Mouse (Mus musculus) stomach, embryonic 15.5 days (tissue): ENCODE data around the gene Ctnna3. TPM values are rescaled to one million over a fixed set of nuclear protein-coding genes. Genes with fewer than 3 reads are reported as not detected.

ENCODE experiments used
- ATAC-seq: fragments of 200-750 bp; cut with Nextera tagmentation; 2 replicates; pipeline ENCODE4 v1.8.0; 2017; ENCODE audit warnings: low read depth, moderate number of reproducible peaks, moderate TSS enrichment; ENCODE audit not compliant: insufficient read depth, low FRiP score
- H3K27ac ChIP-seq: fragments of 300-500 bp; sonication (generic); 2 replicates; pipeline ENCODE4 v1.5.1; 2015; ENCODE audit warnings: mild to moderate bottlenecking, inconsistent platforms
- H3K27me3 ChIP-seq: fragments of 300-500 bp; sonication (generic); replicated peaks from 2 replicates; pipeline ENCODE4 v1.6.1; 2015; ENCODE audit warnings: inconsistent platforms
- H3K36me3 ChIP-seq: fragments of 300-500 bp; sonication (generic); 2 replicates; pipeline ENCODE4 v1.6.1; 2015; ENCODE audit warnings: inconsistent platforms
- H3K4me1 ChIP-seq: fragments of 300-500 bp; sonication (generic); 2 replicates; pipeline ENCODE4 v1.6.1; 2015; ENCODE audit warnings: inconsistent platforms
- H3K4me2 ChIP-seq: fragments of 300-500 bp; sonication (generic); 2 replicates; pipeline ENCODE4 v1.6.1; 2015; ENCODE audit warnings: mild to moderate bottlenecking, inconsistent platforms
- H3K4me3 ChIP-seq: fragments of 300-500 bp; sonication (generic); replicated peaks from 2 replicates; pipeline ENCODE4 v1.5.1; 2015; ENCODE audit warnings: inconsistent platforms
- H3K9ac ChIP-seq: fragments of 300-500 bp; sonication (generic); 2 replicates; pipeline ENCODE4 v1.6.1; 2015; ENCODE audit warnings: inconsistent platforms
- H3K9me3 ChIP-seq: fragments of 300-500 bp; sonication (generic); 2 replicates; pipeline ENCODE4 v1.6.1; 2016; ENCODE audit warnings: inconsistent platforms
- WGBS: fragments of 180-500 bp; shearing (Covaris S2); methylation state at CpG from one replicate; pipeline ENCODE4 v1.1.7; 2015; 5-methylcytosine and 5-hydroxymethylcytosine counted together
- polyA plus RNA-seq: library from polyadenylated mRNA; unstranded; fragments of >200 nt; fragmentation: Nextera tagmentation; extraction: Ambion mirVana; gene quantifications from 2 replicates; pipeline ENCODE4 v1.2.1, GENCODE M21; 2015

Ctnna3 gene
- polyA plus RNA-seq, 1 experiment from 2014 or later, result 0.58 TPM

DNA sequence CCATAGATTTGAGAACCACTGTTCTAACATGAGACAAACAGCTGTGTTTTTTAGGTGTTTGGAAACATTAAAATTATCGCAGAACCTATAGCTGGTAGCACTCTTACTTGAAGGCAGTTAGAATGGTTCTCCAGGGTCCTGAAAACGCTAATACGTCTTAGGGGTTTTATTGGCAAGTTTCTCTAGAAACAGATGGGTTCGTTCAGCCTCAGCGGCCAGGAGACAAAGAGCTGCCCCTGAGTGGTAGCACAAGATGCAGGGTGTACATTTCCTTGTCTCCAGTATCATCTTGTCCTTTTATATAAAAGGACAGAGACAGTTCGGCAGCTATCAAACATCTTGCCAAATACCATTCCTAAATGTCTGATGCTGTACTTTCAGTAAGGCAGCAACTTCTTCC is 620.0 kb downstream of the Ctnna3 start:
- Histone ChIP-seq H3K4me1 (no peaks in the 10 kb centered on the region), H3K27me3 (no peaks in the 10 kb centered on the region), H3K27ac (no peak overlapping the region), H3K9me3 (no peaks in the 10 kb centered on the region), H3K4me3 (no peak overlapping the region), H3K4me2 (no peak overlapping the region), H3K9ac (no peak overlapping the region), H3K36me3 (no peaks in the 10 kb centered on the region)
- ATAC-seq, result no peak
- 84% methylated on average over 6 of the region's 6 CpGs for WGBS

DNA sequence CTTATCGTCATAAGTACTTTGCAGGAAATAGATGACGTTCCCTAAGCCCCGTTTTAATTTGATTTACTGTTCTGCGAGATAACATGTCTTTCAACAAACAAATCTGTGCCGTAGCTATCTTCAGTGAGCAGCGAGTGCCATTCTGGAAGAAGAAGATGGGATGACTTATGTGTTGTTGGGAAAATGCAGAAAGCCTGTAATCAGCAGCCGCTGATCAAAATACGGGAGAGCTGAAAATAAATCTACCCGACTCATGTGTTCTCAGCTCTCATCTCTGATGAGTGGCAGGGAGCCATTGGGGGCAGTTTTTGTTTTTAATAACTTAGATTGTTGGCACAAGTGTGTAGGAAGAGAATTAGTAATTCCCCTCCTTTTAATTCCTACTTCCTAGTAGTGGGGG is 633.8 kb downstream of the Ctnna3 start:
- H3K4me1 ChIP-seq, result no peaks in the 10 kb centered on the region
- 58% methylated on average over 9 of the region's 9 CpGs for WGBS
- no peaks in the 10 kb centered on the region for H3K9me3 ChIP-seq
- no peak overlapping the region for H3K4me3 ChIP-seq
- no peak overlapping the region for H3K4me2 ChIP-seq
- H3K27me3 ChIP-seq, result no peaks in the 10 kb centered on the region
- no peak overlapping the region for H3K27ac ChIP-seq
- H3K36me3 ChIP-seq, result no peaks in the 10 kb centered on the region
- H3K9ac ChIP-seq, result no peak overlapping the region
- ATAC-seq, result no peak

DNA sequence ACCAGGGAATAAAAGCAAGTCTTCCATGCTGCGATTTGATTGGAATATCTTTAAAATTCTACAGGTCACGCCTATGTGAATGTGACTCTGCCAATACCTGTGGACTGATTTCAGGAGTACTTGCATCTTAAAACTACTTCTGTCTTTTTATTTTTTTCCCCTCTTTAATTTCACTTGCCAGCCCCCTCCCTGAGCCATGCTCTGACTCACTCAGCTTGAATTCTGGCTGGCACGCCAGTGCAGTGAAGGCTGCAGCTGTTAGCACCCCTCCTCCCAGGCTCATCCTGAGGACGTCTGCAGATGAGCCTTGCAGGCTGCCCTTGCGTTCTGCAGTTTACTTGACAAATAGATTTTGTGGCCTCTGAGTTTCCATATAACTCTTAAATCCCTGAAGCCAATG is 646.0 kb downstream of the Ctnna3 start:
- 0 out of 2 replicates have a peak, but pooled peaks cover 2% of the 10 kb centered on the region for H3K4me1 ChIP-seq
- WGBS, result 34% methylated on average over 5 of the region's 5 CpGs
- no peak overlapping the region for H3K4me3 ChIP-seq
- no peaks in the 10 kb centered on the region for H3K36me3 ChIP-seq
- no peak overlapping the region for H3K27ac ChIP-seq
- H3K9me3 ChIP-seq, result no peaks in the 10 kb centered on the region
- H3K27me3 ChIP-seq, result no peaks in the 10 kb centered on the region
- no peak overlapping the region for H3K4me2 ChIP-seq
- ATAC-seq, result no peak
- no peak overlapping the region for H3K9ac ChIP-seq

DNA sequence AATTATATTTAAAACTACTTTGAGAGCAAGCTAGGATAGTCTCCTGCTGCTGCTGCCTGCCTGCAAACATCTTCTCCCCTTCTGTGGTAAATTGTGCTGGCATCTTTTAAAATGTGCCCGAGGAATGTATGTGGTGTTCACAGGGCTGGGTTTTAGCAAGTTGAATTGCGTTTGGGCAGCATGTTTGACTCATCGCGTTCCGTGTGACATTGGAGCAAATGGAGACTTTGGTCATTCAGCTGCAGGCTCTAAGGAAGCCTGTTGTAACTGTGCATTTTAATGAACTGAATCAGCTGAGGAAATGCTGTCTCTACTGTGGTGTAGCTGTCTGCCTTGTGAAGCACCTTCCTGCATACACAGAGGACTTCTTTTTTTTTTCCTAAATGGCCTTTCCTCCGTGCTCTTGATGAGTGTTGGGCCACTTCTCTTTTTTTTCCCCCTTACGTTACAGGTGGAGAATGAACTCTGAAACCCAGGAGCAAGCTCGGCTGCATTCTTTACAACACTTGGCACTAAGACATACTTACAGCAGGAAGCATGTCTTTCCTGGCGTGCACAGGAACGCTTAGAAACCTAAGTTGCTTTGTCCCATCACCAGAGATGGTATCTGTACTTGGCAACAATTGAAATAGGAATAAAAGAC is 646.6 kb downstream of the Ctnna3 start:
- ATAC-seq, result no peak
- Histone ChIP-seq H3K4me2 (no peak overlapping the region), H3K27ac (no peak overlapping the region)

DNA sequence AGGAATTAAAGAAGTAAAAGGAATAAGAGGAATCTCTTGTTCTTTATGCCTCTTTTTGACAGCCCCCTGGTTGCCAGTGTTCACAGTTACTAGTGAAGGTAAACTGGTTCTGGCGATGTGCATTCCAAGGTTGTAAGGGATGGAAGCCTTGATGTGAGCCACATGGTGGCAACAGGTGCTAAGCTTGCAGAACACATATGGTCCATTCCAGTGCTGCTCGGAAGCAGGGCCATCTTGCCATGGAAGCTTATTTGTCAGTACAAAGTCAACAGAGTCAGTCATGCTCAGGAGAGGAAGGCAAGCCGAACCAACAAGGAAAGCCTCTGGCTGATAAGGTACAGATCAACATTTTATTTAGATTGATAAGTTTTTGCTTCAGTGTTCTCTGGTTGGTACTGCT is 652.4 kb downstream of the Ctnna3 start:
- Histone ChIP-seq H3K27me3 (no peaks in the 10 kb centered on the region), H3K27ac (no peak overlapping the region), H3K36me3 (no peaks in the 10 kb centered on the region), H3K4me2 (no peak overlapping the region), H3K9me3 (no peaks in the 10 kb centered on the region), H3K4me1 (0 out of 2 replicates have a peak, but pooled peaks cover 3% of the 10 kb centered on the region), H3K4me3 (no peak overlapping the region), H3K9ac (no peak overlapping the region)
- 55% methylated on average over 3 of the region's 3 CpGs for WGBS
- ATAC-seq, result no peak

More for the DNA sequence above, 646.6 kb downstream of the Ctnna3 start:
- Histone ChIP-seq H3K9me3 (no peaks in the 10 kb centered on the region), H3K4me1 (0 out of 2 replicates have a peak, but pooled peaks cover 2% of the 10 kb centered on the region), H3K36me3 (no peaks in the 10 kb centered on the region), H3K27me3 (no peaks in the 10 kb centered on the region), H3K4me3 (no peak overlapping the region), H3K9ac (no peak overlapping the region)
- WGBS, result 44% methylated on average over 10 of the region's 10 CpGs

DNA sequence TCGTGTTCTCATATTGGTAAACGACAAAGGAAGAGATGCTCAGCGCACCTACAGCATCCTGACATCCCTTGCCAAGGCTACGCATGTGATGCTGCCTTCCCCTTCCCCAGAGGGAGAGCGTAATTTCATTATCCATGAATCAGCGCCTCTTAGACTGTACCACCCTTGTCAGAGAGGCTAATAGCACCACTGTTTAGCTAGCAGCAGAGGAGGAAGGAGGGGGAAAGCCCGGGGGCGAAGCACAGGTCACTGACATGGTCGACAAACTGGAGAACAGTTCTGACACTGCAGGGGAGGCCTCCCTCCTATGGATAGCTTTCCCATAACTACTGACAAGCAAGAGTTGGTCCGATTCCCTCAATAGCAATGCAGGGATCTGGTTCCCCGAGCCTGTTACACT is 653.9 kb downstream of the Ctnna3 start:
- H3K27me3 ChIP-seq, result 0 out of 2 replicates have a peak, but pooled peaks cover 9% of the 10 kb centered on the region
- WGBS, result 51% methylated on average over 11 of the region's 11 CpGs
- H3K4me2 ChIP-seq, result no peak overlapping the region
- 0 out of 2 replicates have a peak, but pooled peaks cover 3% of the 10 kb centered on the region for H3K4me1 ChIP-seq
- no peak for ATAC-seq
- no peaks in the 10 kb centered on the region for H3K36me3 ChIP-seq
- H3K4me3 ChIP-seq, result no peak overlapping the region
- no peak overlapping the region for H3K27ac ChIP-seq
- no peak overlapping the region for H3K9ac ChIP-seq
- no peaks in the 10 kb centered on the region for H3K9me3 ChIP-seq

DNA sequence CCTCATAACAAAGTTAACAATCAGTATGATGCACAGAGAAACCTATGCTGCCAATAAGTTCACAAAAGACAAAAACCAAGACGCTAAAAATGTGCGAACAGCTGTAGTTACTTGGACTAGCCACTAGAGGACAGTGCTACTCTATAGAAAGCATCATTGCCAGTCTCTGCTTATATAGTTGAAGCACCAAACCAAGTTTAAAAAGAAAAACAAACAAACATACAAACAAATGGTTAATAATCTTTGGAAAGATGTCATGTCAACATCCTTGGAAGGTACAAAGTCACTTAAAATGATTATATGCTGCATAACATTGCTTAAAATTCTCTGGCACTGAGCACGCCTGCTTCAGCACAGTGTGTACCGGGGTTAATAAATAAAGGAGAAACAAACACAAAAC is 654.6 kb downstream of the Ctnna3 start:
- 33% methylated on average over 4 of the region's 4 CpGs for WGBS
- Histone ChIP-seq H3K4me1 (0 out of 2 replicates have a peak, but pooled peaks cover 3% of the 10 kb centered on the region), H3K27me3 (0 out of 2 replicates have a peak, but pooled peaks cover 12% of the 10 kb centered on the region), H3K9ac (no peak overlapping the region), H3K4me2 (no peak overlapping the region), H3K36me3 (no peaks in the 10 kb centered on the region), H3K9me3 (no peaks in the 10 kb centered on the region), H3K4me3 (no peak overlapping the region), H3K27ac (no peak overlapping the region)
- no peak for ATAC-seq

DNA sequence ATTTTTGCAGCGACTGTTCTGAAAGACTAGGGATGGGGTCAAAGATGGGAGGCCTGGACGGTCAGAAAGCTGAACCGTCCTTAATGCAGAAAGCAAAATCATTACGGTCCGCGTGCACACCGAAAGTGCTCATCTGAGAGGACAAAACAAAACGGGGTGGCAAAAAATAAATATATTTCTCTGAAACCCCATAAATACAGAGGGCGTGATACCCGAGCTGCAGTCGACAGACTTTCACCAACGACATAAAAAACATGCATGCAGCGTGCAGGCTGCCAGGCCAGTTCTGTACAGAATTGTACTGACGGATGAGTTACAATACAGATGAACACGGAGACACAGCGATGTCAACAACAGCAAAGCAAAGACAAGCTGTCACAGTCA is 656.3 kb downstream of the Ctnna3 start:
- peaks cover 3% of the 10 kb centered on the region; the same call in 1 of the 2 replicates for H3K4me1 ChIP-seq
- no peak overlapping the region for H3K27ac ChIP-seq
- ATAC-seq, result no peak
- 0 out of 2 replicates have a peak, but pooled peaks cover 12% of the 10 kb centered on the region for H3K27me3 ChIP-seq
- H3K4me2 ChIP-seq, result peak overlapping the region; percentile 62; the same call in 1 of the 2 replicates
- no peaks in the 10 kb centered on the region for H3K9me3 ChIP-seq
- no peak overlapping the region for H3K9ac ChIP-seq
- H3K36me3 ChIP-seq, result no peaks in the 10 kb centered on the region
- H3K4me3 ChIP-seq, result 0 out of 2 replicates have a peak overlapping the region, but pooled peaks have one; percentile 6
- 63% methylated on average over 16 of the region's 16 CpGs for WGBS

DNA sequence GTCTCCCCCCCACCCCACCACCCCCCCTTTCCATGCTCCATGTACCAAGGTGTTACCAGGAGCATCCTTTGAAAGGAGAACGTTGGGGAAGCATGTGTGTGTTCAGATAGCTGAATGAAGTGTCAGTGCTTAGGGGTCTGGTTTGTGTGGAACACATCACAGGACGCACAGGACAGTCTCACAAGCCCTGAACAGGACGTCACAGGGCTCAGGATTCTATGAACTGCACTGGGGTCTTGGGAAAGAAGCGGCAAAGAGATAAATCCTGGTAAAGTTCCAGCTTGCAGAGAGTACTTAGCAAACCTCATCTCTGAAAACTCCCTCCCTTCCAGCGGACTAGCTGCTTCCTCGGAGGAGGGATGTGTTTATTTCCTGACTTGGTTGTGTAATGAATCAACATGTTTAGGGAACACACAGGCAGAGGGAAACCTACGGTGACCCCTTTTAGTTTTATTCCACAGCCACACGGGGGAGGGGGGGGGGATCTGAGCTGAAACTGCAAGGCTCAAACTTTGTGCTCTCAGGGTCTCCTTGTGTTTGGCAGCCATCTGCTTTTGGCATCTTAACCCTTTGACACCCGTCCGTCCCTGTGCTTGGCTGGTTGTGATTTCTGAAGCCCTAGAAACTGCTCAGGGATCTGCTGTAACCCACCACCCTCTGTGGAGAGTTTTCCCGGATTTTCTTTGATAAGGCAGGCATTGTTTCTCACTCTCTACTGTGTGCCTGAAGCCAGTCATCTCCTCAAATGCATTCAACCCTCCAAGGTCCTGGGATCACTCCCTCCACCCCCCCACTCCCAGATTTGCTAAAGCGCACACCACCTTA is 656.9 kb downstream of the Ctnna3 start:
- peak; percentile 20; the same call in 1 of the 2 replicates for ATAC-seq
- H3K4me2 ChIP-seq, result peak overlapping the region; percentile 62
- H3K9ac ChIP-seq, result no peak overlapping the region
- 3% methylated on average over 12 of the region's 12 CpGs for WGBS
- 0 out of 2 replicates have a peak, but pooled peaks cover 12% of the 10 kb centered on the region for H3K27me3 ChIP-seq
- peak overlapping the region; percentile 16; the same call in 1 of the 2 replicates for H3K4me3 ChIP-seq
- no peaks in the 10 kb centered on the region for H3K9me3 ChIP-seq
- peaks cover 3% of the 10 kb centered on the region; the same call in 1 of the 2 replicates for H3K4me1 ChIP-seq
- H3K27ac ChIP-seq, result no peak overlapping the region
- no peaks in the 10 kb centered on the region for H3K36me3 ChIP-seq

DNA sequence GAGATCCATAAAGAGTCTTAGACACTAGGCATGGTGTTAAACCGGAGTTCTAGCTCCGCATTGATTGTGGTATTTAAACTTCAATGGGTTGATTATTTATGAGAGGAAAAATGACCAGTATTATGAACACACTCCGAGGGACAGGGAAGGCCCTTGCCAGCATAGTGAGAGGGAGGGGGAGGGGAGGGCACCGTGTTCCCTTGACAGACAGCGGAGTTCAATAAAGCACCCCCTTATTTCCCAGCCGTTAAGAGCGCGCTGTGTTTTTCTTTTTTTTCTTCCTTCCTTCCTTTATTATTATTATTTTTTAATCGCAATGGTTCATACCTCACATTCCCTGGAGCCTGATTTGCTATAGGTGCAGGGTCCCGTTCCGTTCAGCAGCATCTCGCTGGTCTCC is 657.6 kb downstream of the Ctnna3 start:
- Histone ChIP-seq H3K27ac (no peak overlapping the region), H3K9ac (no peak overlapping the region; the same call in 1 of the 2 replicates), H3K9me3 (no peaks in the 10 kb centered on the region), H3K4me3 (peak overlapping the region; percentile 34), H3K27me3 (0 out of 2 replicates have a peak, but pooled peaks cover 12% of the 10 kb centered on the region), H3K36me3 (no peaks in the 10 kb centered on the region), H3K4me1 (peaks cover 3% of the 10 kb centered on the region; the same call in 1 of the 2 replicates), H3K4me2 (peak overlapping the region; percentile 62)
- 0% methylated on average over 12 of the region's 12 CpGs for WGBS
- ATAC-seq, result no peak

DNA sequence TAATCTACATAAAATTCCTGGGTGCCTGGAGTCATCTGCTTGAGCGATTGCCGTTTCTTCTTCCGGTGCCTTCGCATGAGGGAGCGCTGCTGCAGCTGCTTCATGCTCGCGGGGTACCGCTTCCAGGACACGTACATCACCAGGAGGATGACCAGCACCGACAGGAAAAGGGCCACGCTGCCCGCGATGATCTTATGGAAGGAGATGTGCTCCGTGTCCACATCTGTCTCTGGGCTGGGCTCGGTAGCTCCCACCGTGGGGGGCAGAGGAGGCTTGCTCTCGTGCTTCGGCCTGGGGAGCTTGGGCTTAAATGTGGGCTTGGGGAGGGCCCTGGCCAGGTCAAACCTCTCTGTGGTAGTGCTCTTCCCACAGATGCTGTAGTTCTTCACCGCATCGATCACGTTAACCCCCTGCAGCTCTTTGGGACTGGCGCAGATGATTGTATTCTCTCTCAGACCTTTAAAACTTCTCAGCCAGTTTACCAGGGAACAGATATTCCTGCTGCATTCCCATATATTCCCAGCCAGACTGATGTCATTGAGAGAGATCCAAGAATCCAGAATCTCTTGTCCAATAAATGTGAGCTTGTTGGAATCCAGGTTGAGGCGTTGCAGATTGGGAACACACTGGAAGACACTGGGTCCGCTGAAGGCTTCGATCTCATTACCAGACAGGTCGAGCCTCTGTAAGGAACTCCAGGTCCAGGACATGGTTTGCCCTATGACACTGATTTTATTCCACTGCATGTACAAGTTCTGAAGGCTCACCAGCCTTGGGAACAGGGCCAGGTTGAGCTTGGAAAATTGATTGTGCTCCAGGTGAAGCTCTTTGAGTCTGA is 658.3 kb downstream of the Ctnna3 start:
- 7% methylated on average over 26 of the region's 26 CpGs for WGBS
- no peak overlapping the region for H3K27ac ChIP-seq
- H3K9me3 ChIP-seq, result no peaks in the 10 kb centered on the region
- H3K27me3 ChIP-seq, result 0 out of 2 replicates have a peak, but pooled peaks cover 12% of the 10 kb centered on the region
- H3K9ac ChIP-seq, result no peak overlapping the region; the same call in 1 of the 2 replicates
- peak overlapping the region; percentile 62 for H3K4me2 ChIP-seq
- H3K4me3 ChIP-seq, result peak overlapping the region; percentile 34
- no peaks in the 10 kb centered on the region for H3K36me3 ChIP-seq
- no peak for ATAC-seq
- peaks cover 3% of the 10 kb centered on the region; the same call in 1 of the 2 replicates for H3K4me1 ChIP-seq
